Mouse (Mus musculus): ENCODE results near the gene Hdgf. TPM values are rescaled to one million over a fixed set of nuclear protein-coding genes. Genes with fewer than 3 reads are reported as not detected.

Hdgf gene
- polyA plus RNA-seq, 1 experiment from 2014 or later: 183 TPM

- Histone ChIP-seq H3K4me1 (replicated peaks) (peaks cover 60% of the 10 kb centered on the region), H3K9ac (peak within 1 kb of the TSS; percentile 26; the same call in 1 of the 2 replicates), H3K27me3 (0 out of 2 replicates have a peak, but pooled peaks cover 2% of the 10 kb centered on the region), H3K4me3 (peak within 1 kb of the TSS; percentile 26), H3K4me2 (peak within 1 kb of the TSS; percentile 59), H3K36me3 (no peaks in the 10 kb centered on the region), H3K27ac (replicated peaks) (no peak within 1 kb of the TSS; the same call in 1 of the 2 replicates), H3K9me3 (no peaks in the 10 kb centered on the region)
- 3% methylated on average over 35 of the region's 35 CpGs for WGBS
- no peak for ATAC-seq (ENCODE audit: low FRiP score, low read depth)
Measured at GRCm38 (mm10) chr3:87948378-87949265, 42.5 kb downstream of the Hdgf start, which contains the start of gene Crabp2. Gene Crabp2 (plus strand): TSS chr3:87948666.

- H3K9ac ChIP-seq: no peak overlapping the region
- peak overlapping the region; percentile 59 for H3K4me2 ChIP-seq
- H3K4me3 ChIP-seq: peak overlapping the region; percentile 26
- H3K4me1 ChIP-seq (replicated peaks): peaks cover 60% of the 10 kb centered on the region
- no peaks in the 10 kb centered on the region for H3K9me3 ChIP-seq
- WGBS: 12% methylated on average over 16 of the region's 16 CpGs
- no peak for ATAC-seq (ENCODE audit: low FRiP score, low read depth)
- no peaks in the 10 kb centered on the region for H3K36me3 ChIP-seq
- 0 out of 2 replicates have a peak, but pooled peaks cover 2% of the 10 kb centered on the region for H3K27me3 ChIP-seq
- H3K27ac ChIP-seq (replicated peaks): no peak overlapping the region; the same call in 1 of the 2 replicates
Measured at GRCm38 (mm10) chr3:87949266-87949954, 43.3 kb downstream of the Hdgf start.

GRCm38 (mm10) chr3:87949955-87950515, 43.9 kb downstream of the Hdgf start:
- no peak overlapping the region for H3K4me3 ChIP-seq
- peaks cover 60% of the 10 kb centered on the region for H3K4me1 ChIP-seq (replicated peaks)
- no peaks in the 10 kb centered on the region for H3K9me3 ChIP-seq
- ATAC-seq (ENCODE audit: low FRiP score, low read depth): no peak
- H3K4me2 ChIP-seq: peak overlapping the region; percentile 19; the same call in 1 of the 2 replicates
- WGBS: 10% methylated on average over 13 of the region's 13 CpGs
- 0 out of 2 replicates have a peak, but pooled peaks cover 2% of the 10 kb centered on the region for H3K27me3 ChIP-seq
- no peak overlapping the region for H3K9ac ChIP-seq
- no peaks in the 10 kb centered on the region for H3K36me3 ChIP-seq
- no peak overlapping the region for H3K27ac ChIP-seq (replicated peaks)

GRCm38 (mm10) chr3:87951946-87952345, 45.8 kb downstream of the Hdgf start:
- Histone ChIP-seq H3K4me2 (peak overlapping the region; percentile 47), H3K36me3 (no peaks in the 10 kb centered on the region), H3K27me3 (0 out of 2 replicates have a peak, but pooled peaks cover 2% of the 10 kb centered on the region), H3K4me1 (replicated peaks) (peaks cover 46% of the 10 kb centered on the region), H3K9ac (0 out of 2 replicates have a peak overlapping the region, but pooled peaks have one; percentile 5), H3K9me3 (no peaks in the 10 kb centered on the region), H3K4me3 (peak overlapping the region; percentile 13), H3K27ac (replicated peaks) (0 out of 2 replicates have a peak overlapping the region, but pooled peaks have one; percentile 30)
- 12% methylated on average over 12 of the region's 12 CpGs for WGBS
- no peak; the same call in 1 of the 2 replicates for ATAC-seq (ENCODE audit: low FRiP score, low read depth)

GRCm38 (mm10) chr3:87952440-87952839, 46.3 kb downstream of the Hdgf start:
- no peaks in the 10 kb centered on the region for H3K9me3 ChIP-seq
- no peaks in the 10 kb centered on the region for H3K36me3 ChIP-seq
- WGBS: 3% methylated on average over 5 of the region's 5 CpGs
- H3K27ac ChIP-seq (replicated peaks): peak overlapping the region; percentile 30; the same call in 1 of the 2 replicates
- H3K27me3 ChIP-seq: 0 out of 2 replicates have a peak, but pooled peaks cover 2% of the 10 kb centered on the region
- peak; percentile 53; the same call in 1 of the 2 replicates for ATAC-seq (ENCODE audit: low FRiP score, low read depth)
- peak overlapping the region; percentile 13 for H3K4me3 ChIP-seq
- H3K9ac ChIP-seq: 0 out of 2 replicates have a peak overlapping the region, but pooled peaks have one; percentile 5
- H3K4me2 ChIP-seq: peak overlapping the region; percentile 47
- peaks cover 41% of the 10 kb centered on the region for H3K4me1 ChIP-seq (replicated peaks)

- H3K36me3 ChIP-seq: no peaks in the 10 kb centered on the region
- no peak overlapping the region for H3K9ac ChIP-seq
- 5% methylated on average over 1 of the region's 1 CpGs for WGBS
- H3K4me1 ChIP-seq (replicated peaks): peaks cover 12% of the 10 kb centered on the region
- no peak overlapping the region for H3K4me3 ChIP-seq
- no peak for ATAC-seq (ENCODE audit: low FRiP score, low read depth)
- H3K27me3 ChIP-seq: no peaks in the 10 kb centered on the region
- H3K27ac ChIP-seq (replicated peaks): no peak overlapping the region
- no peaks in the 10 kb centered on the region for H3K9me3 ChIP-seq
- H3K4me2 ChIP-seq: no peak overlapping the region
Measured at GRCm38 (mm10) chr3:87958056-87958455, 51.9 kb downstream of the Hdgf start.

- no peak overlapping the region for H3K27ac ChIP-seq (replicated peaks)
- no peaks in the 10 kb centered on the region for H3K9me3 ChIP-seq
- H3K4me3 ChIP-seq: no peak overlapping the region
- no peak overlapping the region for H3K4me2 ChIP-seq
- H3K9ac ChIP-seq: no peak overlapping the region
- H3K4me1 ChIP-seq (replicated peaks): peaks cover 11% of the 10 kb centered on the region
- ATAC-seq (ENCODE audit: low FRiP score, low read depth): no peak
- 20% methylated on average over 4 of the region's 4 CpGs for WGBS
- no peaks in the 10 kb centered on the region for H3K27me3 ChIP-seq
- H3K36me3 ChIP-seq: no peaks in the 10 kb centered on the region
Measured at GRCm38 (mm10) chr3:87958476-87958875, 52.4 kb downstream of the Hdgf start.

GRCm38 (mm10) chr3:87958967-87959366, 52.8 kb downstream of the Hdgf start:
- H3K27ac ChIP-seq (replicated peaks): no peak overlapping the region

GRCm38 (mm10) chr3:87959371-87959770, 53.2 kb downstream of the Hdgf start:
- no peak for ATAC-seq (ENCODE audit: low FRiP score, low read depth)

More at GRCm38 (mm10) chr3:87958967-87959366, 52.8 kb downstream of the Hdgf start:
- no peak for ATAC-seq (ENCODE audit: low FRiP score, low read depth)
- Histone ChIP-seq H3K9ac (no peak overlapping the region), H3K4me1 (replicated peaks) (peaks cover 11% of the 10 kb centered on the region), H3K36me3 (no peaks in the 10 kb centered on the region), H3K9me3 (no peaks in the 10 kb centered on the region), H3K4me3 (no peak overlapping the region), H3K27me3 (no peaks in the 10 kb centered on the region), H3K4me2 (no peak overlapping the region)
- 24% methylated on average over 1 of the region's 1 CpGs for WGBS

GRCm38 (mm10) chr3:87960191-87960585, 54.1 kb downstream of the Hdgf start:
- no peaks in the 10 kb centered on the region for H3K27me3 ChIP-seq
- no peaks in the 10 kb centered on the region for H3K36me3 ChIP-seq
- peaks cover 11% of the 10 kb centered on the region for H3K4me1 ChIP-seq (replicated peaks)
- peak overlapping the region; percentile 86 for H3K4me2 ChIP-seq
- peak overlapping the region; percentile 86 for H3K27ac ChIP-seq (replicated peaks)
- H3K9me3 ChIP-seq: no peaks in the 10 kb centered on the region
- 3% methylated on average over 10 of the region's 10 CpGs for WGBS
- ATAC-seq (ENCODE audit: low FRiP score, low read depth): no peak
- H3K4me3 ChIP-seq: peak overlapping the region; percentile 46
- H3K9ac ChIP-seq: peak overlapping the region; percentile 62; the same call in 1 of the 2 replicates

More at GRCm38 (mm10) chr3:87959371-87959770, 53.2 kb downstream of the Hdgf start:
- H3K4me3 ChIP-seq: no peak overlapping the region
- H3K9ac ChIP-seq: no peak overlapping the region
- H3K27me3 ChIP-seq: no peaks in the 10 kb centered on the region
- WGBS: 32% methylated on average over 7 of the region's 7 CpGs
- H3K9me3 ChIP-seq: no peaks in the 10 kb centered on the region
- H3K27ac ChIP-seq (replicated peaks): no peak overlapping the region
- peaks cover 11% of the 10 kb centered on the region for H3K4me1 ChIP-seq (replicated peaks)
- H3K4me2 ChIP-seq: no peak overlapping the region
- no peaks in the 10 kb centered on the region for H3K36me3 ChIP-seq

GRCm38 (mm10) chr3:87960586-87961191, 54.6 kb downstream of the Hdgf start:
- Histone ChIP-seq H3K4me3 (peak overlapping the region; percentile 46), H3K4me2 (peak overlapping the region; percentile 86), H3K9me3 (no peaks in the 10 kb centered on the region), H3K4me1 (replicated peaks) (peaks cover 11% of the 10 kb centered on the region), H3K27ac (replicated peaks) (peak overlapping the region; percentile 86), H3K36me3 (no peaks in the 10 kb centered on the region), H3K9ac (peak overlapping the region; percentile 62), H3K27me3 (no peaks in the 10 kb centered on the region)
- ATAC-seq (ENCODE audit: low FRiP score, low read depth): peak; percentile 97
- WGBS: 1% methylated on average over 27 of the region's 27 CpGs
